Mouse (Mus musculus) hindbrain, embryonic 13.5 days (tissue): ENCODE results near the gene Thbs3. TPM values are rescaled to one million over a fixed set of nuclear protein-coding genes. Genes with fewer than 3 reads are reported as not detected.

Source experiments
- ATAC-seq: fragments of 200-750 bp; cut with Nextera tagmentation; 2 replicates; pipeline ENCODE4 v1.8.0; 2017; ENCODE audit warnings: moderate TSS enrichment; ENCODE audit not compliant: low FRiP score
- H3K27ac ChIP-seq: fragments of 300-500 bp; sonication (generic); 2 replicates; pipeline ENCODE4 v1.5.1; 2015; ENCODE audit warnings: inconsistent platforms, mild to moderate bottlenecking, moderate library complexity
- H3K27me3 ChIP-seq: fragments of 300-500 bp; sonication (generic); 2 replicates; pipeline ENCODE4 v1.6.1; 2015; ENCODE audit warnings: mild to moderate bottlenecking, inconsistent platforms
- H3K36me3 ChIP-seq: fragments of 300-500 bp; sonication (generic); 2 replicates; pipeline ENCODE4 v1.6.1; 2015; ENCODE audit warnings: mild to moderate bottlenecking, inconsistent platforms
- H3K4me1 ChIP-seq: fragments of 300-500 bp; sonication (generic); replicated peaks from 2 replicates; pipeline ENCODE4 v1.6.1; 2015; ENCODE audit warnings: inconsistent platforms
- H3K4me2 ChIP-seq: fragments of 300-500 bp; sonication (generic); 2 replicates; pipeline ENCODE4 v1.6.1; 2015; ENCODE audit warnings: inconsistent platforms, mild to moderate bottlenecking, moderate library complexity
- H3K4me3 ChIP-seq: fragments of 300-500 bp; sonication (generic); 2 replicates; pipeline ENCODE4 v1.5.1; 2015; ENCODE audit warnings: mild to moderate bottlenecking, inconsistent platforms
- H3K9ac ChIP-seq: fragments of 300-500 bp; sonication (generic); 2 replicates; pipeline ENCODE4 v1.6.1; 2015; ENCODE audit warnings: mild to moderate bottlenecking, inconsistent platforms
- H3K9me3 ChIP-seq: fragments of 300-500 bp; sonication (generic); 2 replicates; pipeline ENCODE4 v1.6.1; 2016; ENCODE audit warnings: inconsistent platforms
- WGBS: fragments of 180-500 bp; shearing (Covaris S2); methylation state at CpG from one replicate; pipeline ENCODE4 v1.1.7; 2015; 5-methylcytosine and 5-hydroxymethylcytosine counted together
- polyA plus RNA-seq: library from polyadenylated mRNA; unstranded; fragments of >200 nt; fragmentation: Nextera tagmentation; extraction: Ambion mirVana; gene quantifications from 2 replicates; pipeline ENCODE4 v1.2.1, GENCODE M21; 2015

Gene Thbs3
- polyA plus RNA-seq, 1 experiment from 2014 or later: 53.5 TPM

GRCm38 (mm10) chr3:89218271-89218670, 3.3 kb downstream of the Thbs3 start:
- 0 out of 2 replicates have a peak overlapping the region, but pooled peaks have one; percentile 9 for H3K27ac ChIP-seq
- WGBS: 72% methylated on average over 1 of the region's 1 CpGs
- ATAC-seq: no peak
- H3K27me3 ChIP-seq: no peaks in the 10 kb centered on the region
- H3K9me3 ChIP-seq: no peaks in the 10 kb centered on the region
- 0 out of 2 replicates have a peak overlapping the region, but pooled peaks have one; percentile 39 for H3K9ac ChIP-seq
- H3K36me3 ChIP-seq: peaks cover 15% of the 10 kb centered on the region
- peaks cover 50% of the 10 kb centered on the region for H3K4me1 ChIP-seq
- H3K4me3 ChIP-seq: no peak overlapping the region
- no peak overlapping the region for H3K4me2 ChIP-seq

GRCm38 (mm10) chr3:89219546-89219945, 4.6 kb downstream of the Thbs3 start:
- Histone ChIP-seq H3K4me1 (peaks cover 58% of the 10 kb centered on the region), H3K4me3 (no peak overlapping the region), H3K27me3 (no peaks in the 10 kb centered on the region), H3K4me2 (no peak overlapping the region), H3K9ac (peak overlapping the region; percentile 46), H3K27ac (peak overlapping the region; percentile 30; the same call in 1 of the 2 replicates), H3K9me3 (no peaks in the 10 kb centered on the region), H3K36me3 (peaks cover 16% of the 10 kb centered on the region)
- no peak for ATAC-seq
- WGBS: 36% methylated on average over 8 of the region's 8 CpGs

- Histone ChIP-seq H3K4me2 (no peak overlapping the region), H3K36me3 (peaks cover 16% of the 10 kb centered on the region), H3K27ac (peak overlapping the region; percentile 18; the same call in 1 of the 2 replicates), H3K9me3 (no peaks in the 10 kb centered on the region), H3K4me3 (no peak overlapping the region), H3K27me3 (no peaks in the 10 kb centered on the region), H3K9ac (0 out of 2 replicates have a peak overlapping the region, but pooled peaks have one; percentile 13), H3K4me1 (peaks cover 58% of the 10 kb centered on the region)
- no peak for ATAC-seq
- WGBS: 67% methylated on average over 5 of the region's 5 CpGs
Observed at GRCm38 (mm10) chr3:89221167-89221566, 6.2 kb downstream of the Thbs3 start.

- Histone ChIP-seq H3K27me3 (0 out of 2 replicates have a peak, but pooled peaks cover 8% of the 10 kb centered on the region), H3K27ac (peak overlapping the region; percentile 92), H3K9ac (peak overlapping the region; percentile 78), H3K9me3 (no peaks in the 10 kb centered on the region), H3K4me3 (peak overlapping the region; percentile 49), H3K4me1 (peaks cover 72% of the 10 kb centered on the region), H3K4me2 (peak overlapping the region; percentile 68), H3K36me3 (peaks cover 12% of the 10 kb centered on the region)
- ATAC-seq: no peak
- whole genome bisulfite sequencing: 35% methylated on average over 11 of the region's 11 CpGs
Observed at GRCm38 (mm10) chr3:89224796-89225195, 9.8 kb downstream of the Thbs3 start.

GRCm38 (mm10) chr3:89225321-89225815, 10.4 kb downstream of the Thbs3 start:
- Histone ChIP-seq H3K9ac (peak overlapping the region; percentile 78), H3K4me2 (peak overlapping the region; percentile 68), H3K4me3 (peak overlapping the region; percentile 49), H3K36me3 (peaks cover 12% of the 10 kb centered on the region), H3K27ac (peak overlapping the region; percentile 92), H3K27me3 (0 out of 2 replicates have a peak, but pooled peaks cover 8% of the 10 kb centered on the region), H3K4me1 (peaks cover 66% of the 10 kb centered on the region), H3K9me3 (no peaks in the 10 kb centered on the region)
- WGBS: 25% methylated on average over 12 of the region's 12 CpGs
- no peak for ATAC-seq

GRCm38 (mm10) chr3:89225918-89226317, 10.9 kb downstream of the Thbs3 start:
- Histone ChIP-seq H3K4me2 (peak overlapping the region; percentile 68), H3K36me3 (peaks cover 12% of the 10 kb centered on the region), H3K4me3 (peak overlapping the region; percentile 49), H3K4me1 (peaks cover 64% of the 10 kb centered on the region), H3K9ac (peak overlapping the region; percentile 78), H3K9me3 (no peaks in the 10 kb centered on the region), H3K27ac (peak overlapping the region; percentile 92), H3K27me3 (0 out of 2 replicates have a peak, but pooled peaks cover 8% of the 10 kb centered on the region)
- 5% methylated on average over 4 of the region's 4 CpGs for WGBS
- ATAC-seq: peak; percentile 68

- Histone ChIP-seq H3K9me3 (no peaks in the 10 kb centered on the region), H3K9ac (peak overlapping the region; percentile 78), H3K27me3 (0 out of 2 replicates have a peak, but pooled peaks cover 8% of the 10 kb centered on the region), H3K4me3 (peak overlapping the region; percentile 49), H3K4me1 (peaks cover 62% of the 10 kb centered on the region), H3K4me2 (peak overlapping the region; percentile 68), H3K27ac (peak overlapping the region; percentile 92), H3K36me3 (peaks cover 11% of the 10 kb centered on the region)
- 8% methylated on average over 11 of the region's 11 CpGs for WGBS
- ATAC-seq: no peak
Observed at GRCm38 (mm10) chr3:89226361-89226760, 11.4 kb downstream of the Thbs3 start.

- peak within 1 kb of the TSS; percentile 49 for H3K4me3 ChIP-seq
- H3K27me3 ChIP-seq: 0 out of 2 replicates have a peak, but pooled peaks cover 8% of the 10 kb centered on the region
- H3K9me3 ChIP-seq: no peaks in the 10 kb centered on the region
- H3K27ac ChIP-seq: peak within 1 kb of the TSS; percentile 92
- H3K36me3 ChIP-seq: peaks cover 7% of the 10 kb centered on the region
- H3K4me2 ChIP-seq: peak within 1 kb of the TSS; percentile 68
- H3K9ac ChIP-seq: peak within 1 kb of the TSS; percentile 78
- peaks cover 62% of the 10 kb centered on the region for H3K4me1 ChIP-seq
- 2% methylated on average over 20 of the region's 21 CpGs for WGBS
- ATAC-seq: peak; percentile 0
Observed at GRCm38 (mm10) chr3:89226900-89227299, 11.9 kb downstream of the Thbs3 start, which contains the start of gene Mtx1. Gene Mtx1 (minus strand): TSS chr3:89227088.

GRCm38 (mm10) chr3:89227307-89228179, 12.6 kb downstream of the Thbs3 start:
- H3K36me3 ChIP-seq: peaks cover 7% of the 10 kb centered on the region
- peak overlapping the region; percentile 49 for H3K4me3 ChIP-seq
- ATAC-seq: peak; percentile 56
- 0 out of 2 replicates have a peak, but pooled peaks cover 8% of the 10 kb centered on the region for H3K27me3 ChIP-seq
- peak overlapping the region; percentile 78 for H3K9ac ChIP-seq
- WGBS: 2% methylated on average over 41 of the region's 41 CpGs
- H3K4me2 ChIP-seq: peak overlapping the region; percentile 68
- H3K4me1 ChIP-seq: peaks cover 62% of the 10 kb centered on the region
- no peaks in the 10 kb centered on the region for H3K9me3 ChIP-seq
- peak overlapping the region; percentile 92 for H3K27ac ChIP-seq

GRCm38 (mm10) chr3:89228180-89228549, 13.2 kb downstream of the Thbs3 start:
- ATAC-seq: 0 out of 2 replicates have a peak, but pooled peaks have one; percentile 5
- under 1% methylated on average over 20 of the region's 20 CpGs for WGBS
- 0 out of 2 replicates have a peak, but pooled peaks cover 8% of the 10 kb centered on the region for H3K27me3 ChIP-seq
- peak overlapping the region; percentile 92 for H3K27ac ChIP-seq
- no peaks in the 10 kb centered on the region for H3K9me3 ChIP-seq
- peak overlapping the region; percentile 68 for H3K4me2 ChIP-seq
- H3K9ac ChIP-seq: peak overlapping the region; percentile 78
- peaks cover 55% of the 10 kb centered on the region for H3K4me1 ChIP-seq
- H3K4me3 ChIP-seq: peak overlapping the region; percentile 49
- peaks cover 6% of the 10 kb centered on the region for H3K36me3 ChIP-seq

- Histone ChIP-seq H3K4me1 (peaks cover 49% of the 10 kb centered on the region), H3K27me3 (0 out of 2 replicates have a peak, but pooled peaks cover 8% of the 10 kb centered on the region), H3K36me3 (peaks cover 11% of the 10 kb centered on the region), H3K9ac (peak within 1 kb of the TSS; percentile 78), H3K4me2 (peak within 1 kb of the TSS; percentile 68), H3K9me3 (no peaks in the 10 kb centered on the region), H3K4me3 (peak within 1 kb of the TSS; percentile 49), H3K27ac (peak within 1 kb of the TSS; percentile 92)
- WGBS: 29% methylated on average over 10 of the region's 10 CpGs
- ATAC-seq: no peak
Observed at GRCm38 (mm10) chr3:89228836-89229235, 13.9 kb downstream of the Thbs3 start, which contains the start of gene Muc1. Gene Muc1 (plus strand): TSS chr3:89229057.

GRCm38 (mm10) chr3:89229276-89229675, 14.3 kb downstream of the Thbs3 start:
- peaks cover 44% of the 10 kb centered on the region for H3K4me1 ChIP-seq
- 66% methylated on average over 4 of the region's 4 CpGs for WGBS
- H3K4me2 ChIP-seq: peak overlapping the region; percentile 68

More at GRCm38 (mm10) chr3:89229276-89229675, 14.3 kb downstream of the Thbs3 start:
- Histone ChIP-seq H3K27ac (no peak overlapping the region), H3K4me3 (no peak overlapping the region), H3K9ac (no peak overlapping the region), H3K36me3 (peaks cover 15% of the 10 kb centered on the region), H3K27me3 (0 out of 2 replicates have a peak, but pooled peaks cover 8% of the 10 kb centered on the region), H3K9me3 (no peaks in the 10 kb centered on the region)
- no peak for ATAC-seq
